Mouse (Mus musculus): Measurements from ENCODE around the gene Fryl. TPM values are rescaled to one million over a fixed set of nuclear protein-coding genes. Genes with fewer than 3 reads are reported as not detected.

The Fryl gene
- polyA plus RNA-seq, 1 experiment, result 9.4 TPM

- Histone ChIP-seq H3K27ac (replicated peaks; ENCODE audit: low read depth, low read length) (no peak overlapping the region), H3K4me3 (ENCODE audit: insufficient read depth, low read depth, low read length) (no peak overlapping the region), H3K4me1 (ENCODE audit: control insufficient read depth, insufficient read depth, insufficient read length, low read length) (peaks cover under 1% of the 10 kb centered on the region)
Measured at GRCm38 (mm10) chr5:73218065-73218464, 38.4 kb downstream of the Fryl start.

GRCm38 (mm10) chr5:73217116-73217515, 39.3 kb downstream of the Fryl start:
- no peak overlapping the region for H3K4me3 ChIP-seq (ENCODE audit: insufficient read depth, low read depth, low read length)
- H3K27ac ChIP-seq (replicated peaks; ENCODE audit: low read depth, low read length), result no peak overlapping the region
- no peaks in the 10 kb centered on the region; the same call in 1 of the 2 replicates for H3K4me1 ChIP-seq (ENCODE audit: control insufficient read depth, insufficient read depth, insufficient read length, low read length)

- H3K4me3 ChIP-seq (ENCODE audit: insufficient read depth, low read depth, low read length), result no peak overlapping the region
- no peak overlapping the region for H3K27ac ChIP-seq (replicated peaks; ENCODE audit: low read depth, low read length)
- no peaks in the 10 kb centered on the region; the same call in 1 of the 2 replicates for H3K4me1 ChIP-seq (ENCODE audit: control insufficient read depth, insufficient read depth, insufficient read length, low read length)
Measured at GRCm38 (mm10) chr5:73216014-73216413, 40.4 kb downstream of the Fryl start.

GRCm38 (mm10) chr5:73212446-73212845, 44.0 kb downstream of the Fryl start:
- no peaks in the 10 kb centered on the region for H3K4me1 ChIP-seq (ENCODE audit: control insufficient read depth, insufficient read depth, insufficient read length, low read length)
- no peak overlapping the region for H3K27ac ChIP-seq (replicated peaks; ENCODE audit: low read depth, low read length)
- no peak overlapping the region for H3K4me3 ChIP-seq (ENCODE audit: insufficient read depth, low read depth, low read length)

GRCm38 (mm10) chr5:73211961-73212360, 44.5 kb downstream of the Fryl start:
- Histone ChIP-seq H3K4me3 (ENCODE audit: insufficient read depth, low read depth, low read length) (no peak overlapping the region), H3K4me1 (ENCODE audit: control insufficient read depth, insufficient read depth, insufficient read length, low read length) (no peaks in the 10 kb centered on the region), H3K27ac (replicated peaks; ENCODE audit: low read depth, low read length) (no peak overlapping the region)

- Histone ChIP-seq H3K4me3 (ENCODE audit: insufficient read depth, low read depth, low read length) (no peak overlapping the region), H3K4me1 (ENCODE audit: control insufficient read depth, insufficient read depth, insufficient read length, low read length) (peaks cover 2% of the 10 kb centered on the region; the same call in 1 of the 2 replicates), H3K27ac (replicated peaks; ENCODE audit: low read depth, low read length) (no peak overlapping the region)
Measured at GRCm38 (mm10) chr5:73210971-73211315, 45.5 kb downstream of the Fryl start.

GRCm38 (mm10) chr5:73210127-73210970, 46.1 kb downstream of the Fryl start:
- Histone ChIP-seq H3K27ac (replicated peaks; ENCODE audit: low read depth, low read length) (no peak overlapping the region), H3K4me1 (ENCODE audit: control insufficient read depth, insufficient read depth, insufficient read length, low read length) (peaks cover 2% of the 10 kb centered on the region; the same call in 1 of the 2 replicates), H3K4me3 (ENCODE audit: insufficient read depth, low read depth, low read length) (no peak overlapping the region)

GRCm38 (mm10) chr5:73209201-73210096, 47.0 kb downstream of the Fryl start:
- Histone ChIP-seq H3K4me1 (ENCODE audit: control insufficient read depth, insufficient read depth, insufficient read length, low read length) (peaks cover 2% of the 10 kb centered on the region; the same call in 1 of the 2 replicates), H3K4me3 (ENCODE audit: insufficient read depth, low read depth, low read length) (no peak overlapping the region), H3K27ac (replicated peaks; ENCODE audit: low read depth, low read length) (no peak overlapping the region)

GRCm38 (mm10) chr5:73208645-73209044, 47.8 kb downstream of the Fryl start:
- H3K27ac ChIP-seq (replicated peaks; ENCODE audit: low read depth, low read length), result no peak overlapping the region
- H3K4me1 ChIP-seq (ENCODE audit: control insufficient read depth, insufficient read depth, insufficient read length, low read length), result peaks cover 2% of the 10 kb centered on the region; the same call in 1 of the 2 replicates

GRCm38 (mm10) chr5:73206722-73207121, 49.7 kb downstream of the Fryl start:
- Histone ChIP-seq H3K4me3 (ENCODE audit: insufficient read depth, low read depth, low read length) (no peak overlapping the region), H3K4me1 (ENCODE audit: control insufficient read depth, insufficient read depth, insufficient read length, low read length) (peaks cover 2% of the 10 kb centered on the region; the same call in 1 of the 2 replicates), H3K27ac (replicated peaks; ENCODE audit: low read depth, low read length) (no peak overlapping the region)

More at GRCm38 (mm10) chr5:73208645-73209044, 47.8 kb downstream of the Fryl start:
- no peak overlapping the region for H3K4me3 ChIP-seq (ENCODE audit: insufficient read depth, low read depth, low read length)

GRCm38 (mm10) chr5:73205996-73206629, 50.3 kb downstream of the Fryl start:
- no peak overlapping the region for H3K27ac ChIP-seq (replicated peaks; ENCODE audit: low read depth, low read length)
- H3K4me1 ChIP-seq (ENCODE audit: control insufficient read depth, insufficient read depth, insufficient read length, low read length), result peaks cover 2% of the 10 kb centered on the region; the same call in 1 of the 2 replicates
- no peak overlapping the region for H3K4me3 ChIP-seq (ENCODE audit: insufficient read depth, low read depth, low read length)

GRCm38 (mm10) chr5:73205050-73205449, 51.4 kb downstream of the Fryl start:
- Histone ChIP-seq H3K27ac (replicated peaks; ENCODE audit: low read depth, low read length) (no peak overlapping the region), H3K4me1 (ENCODE audit: control insufficient read depth, insufficient read depth, insufficient read length, low read length) (peaks cover 2% of the 10 kb centered on the region; the same call in 1 of the 2 replicates), H3K4me3 (ENCODE audit: insufficient read depth, low read depth, low read length) (no peak overlapping the region)

GRCm38 (mm10) chr5:73202498-73202897, 53.9 kb downstream of the Fryl start:
- Histone ChIP-seq H3K4me3 (ENCODE audit: insufficient read depth, low read depth, low read length) (no peak overlapping the region), H3K4me1 (ENCODE audit: control insufficient read depth, insufficient read depth, insufficient read length, low read length) (peaks cover 2% of the 10 kb centered on the region), H3K27ac (replicated peaks; ENCODE audit: low read depth, low read length) (no peak overlapping the region)

GRCm38 (mm10) chr5:73202077-73202476, 54.3 kb downstream of the Fryl start:
- Histone ChIP-seq H3K4me3 (ENCODE audit: insufficient read depth, low read depth, low read length) (no peak overlapping the region), H3K27ac (replicated peaks; ENCODE audit: low read depth, low read length) (no peak overlapping the region), H3K4me1 (ENCODE audit: control insufficient read depth, insufficient read depth, insufficient read length, low read length) (peaks cover 2% of the 10 kb centered on the region)

Measured in brown adipose tissue, adult 24 weeks (tissue).